Mouse (Mus musculus) bone marrow macrophage, adult 2 months (primary cell): ENCODE results near the gene Fam19a3. TPM values are rescaled to one million over a fixed set of nuclear protein-coding genes. Genes with fewer than 3 reads are reported as not detected.
A peak's percentile ranks its signal among the peaks of the same experiment; 100 is the strongest.

Experiments
- H3K27ac ChIP-seq: 2 replicates; pipeline ENCODE4 v1.5.1; 2012; ENCODE audit warnings: low read depth, low read length; ENCODE audit not compliant: insufficient read depth
- H3K4me1 ChIP-seq: 2 replicates; pipeline ENCODE4 v1.6.1; 2012; ENCODE audit warnings: low read length; ENCODE audit not compliant: control insufficient read depth, insufficient read depth
- H3K4me3 ChIP-seq: 2 replicates; pipeline ENCODE4 v1.5.1; 2012; ENCODE audit warnings: mild to moderate bottlenecking, low read length, moderate library complexity; ENCODE audit not compliant: insufficient read depth
- CTCF ChIP-seq: IDR thresholded peaks from 2 replicates; pipeline ENCODE4 v1.5.1; 2012; ENCODE audit warnings: low read depth, mild to moderate bottlenecking, low read length, moderate library complexity
- POLR2A ChIP-seq: IDR thresholded peaks from 2 replicates; pipeline ENCODE4 v1.6.1; 2012; ENCODE audit warnings: mild to moderate bottlenecking, low read depth, low read length, borderline replicate concordance
- polyA plus RNA-seq: library from polyadenylated mRNA; stranded (reverse); fragments of >200 nt; gene quantifications from 2 replicates; pipeline ENCODE4 v1.2.4, GENCODE M21; 2012; ENCODE audit not compliant: missing spikeins, insufficient read depth, insufficient read length

Gene Fam19a3
- polyA plus RNA-seq, 1 experiment, result 0.21 TPM

DNA sequence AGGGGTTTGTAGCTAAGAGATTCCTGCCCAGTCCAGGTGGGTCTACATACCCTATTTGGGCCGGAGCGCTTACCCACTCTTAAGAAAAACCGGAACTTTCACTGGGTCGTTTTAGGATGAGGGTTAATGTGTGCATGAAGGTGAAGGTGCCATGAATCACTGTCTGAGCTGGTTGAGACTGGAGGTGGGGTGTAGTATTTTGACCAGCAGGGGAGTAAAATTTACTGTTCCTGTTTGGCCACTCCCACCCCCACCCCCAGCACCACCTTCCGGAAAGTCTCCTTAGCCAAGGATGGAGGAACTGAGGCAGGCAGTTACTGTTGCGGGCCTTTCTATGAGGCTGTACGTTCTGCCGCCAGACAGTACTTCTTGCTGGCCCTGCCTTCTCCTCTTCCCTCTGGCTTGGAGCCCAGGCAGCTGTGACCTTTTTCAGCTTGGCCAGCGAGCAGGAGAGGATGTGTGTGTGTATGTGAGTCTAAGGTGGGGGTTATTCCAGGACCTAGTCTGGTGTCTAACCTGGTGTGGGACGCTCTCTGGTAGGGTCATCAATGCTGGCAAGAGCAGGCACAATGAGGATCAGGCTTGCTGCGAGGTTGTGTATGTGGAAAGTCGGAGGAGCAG lies 531 bp upstream of the Fam19a3 start:
- TF ChIP-seq POLR2A (no peak), CTCF (no peak)
- H3K4me3 ChIP-seq, result peak overlapping the region; percentile 58
- H3K4me1 ChIP-seq, result peaks cover 2% of the 10 kb centered on the region; the same call in 1 of the 2 replicates
- no peak overlapping the region for H3K27ac ChIP-seq

GRCm38 (mm10) chr3:104780561-104781420 lies 849 bp downstream of the Fam19a3 start, which contains the start of gene Ppm1j:
Gene Ppm1j (plus strand): TSS chr3:104781056.
- H3K4me3 ChIP-seq, result peak within 1 kb of the TSS; percentile 58
- TF ChIP-seq CTCF, result no peak
- no peak for TF ChIP-seq POLR2A
- peaks cover 2% of the 10 kb centered on the region; the same call in 1 of the 2 replicates for H3K4me1 ChIP-seq
- no peak within 1 kb of the TSS for H3K27ac ChIP-seq

GRCm38 (mm10) chr3:104779949-104780348 lies 1.7 kb downstream of the Fam19a3 start:
- H3K27ac ChIP-seq, result no peak overlapping the region
- H3K4me1 ChIP-seq, result peaks cover 2% of the 10 kb centered on the region; the same call in 1 of the 2 replicates
- no peak overlapping the region for H3K4me3 ChIP-seq
- no peak for TF ChIP-seq POLR2A
- peak; percentile 99 for TF ChIP-seq CTCF

DNA sequence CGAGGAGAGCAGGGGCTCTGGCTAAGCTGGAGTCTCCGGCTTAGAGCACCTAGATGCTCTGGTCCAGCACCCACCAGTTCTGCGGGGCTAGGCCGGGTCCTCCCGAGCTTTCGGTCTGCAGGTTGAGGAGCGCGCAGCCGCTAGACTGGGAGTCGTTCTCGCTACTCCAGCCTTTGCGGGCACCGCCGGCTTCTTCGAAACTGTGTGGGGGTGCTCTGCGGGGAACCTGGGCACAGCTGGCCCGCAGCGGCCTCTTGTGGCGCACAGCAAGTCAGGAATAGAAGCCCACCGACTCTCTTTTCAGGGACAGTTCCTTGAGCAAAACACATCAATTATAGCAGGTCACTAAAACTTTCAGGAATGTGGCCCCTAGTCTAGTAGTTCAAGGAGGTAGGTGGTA lies 4.3 kb downstream of the Fam19a3 start:
- TF ChIP-seq CTCF, result peak; percentile 17; the same call in 1 of the 2 replicates
- TF ChIP-seq POLR2A, result no peak
- no peak overlapping the region for H3K27ac ChIP-seq
- no peak overlapping the region; the same call in 1 of the 2 replicates for H3K4me3 ChIP-seq
- peaks cover 2% of the 10 kb centered on the region; the same call in 1 of the 2 replicates for H3K4me1 ChIP-seq

GRCm38 (mm10) chr3:104773301-104773700 lies 8.3 kb downstream of the Fam19a3 start:
- Histone ChIP-seq H3K4me1 (no peaks in the 10 kb centered on the region), H3K27ac (no peak overlapping the region), H3K4me3 (no peak overlapping the region)
- TF ChIP-seq POLR2A, result no peak
- TF ChIP-seq CTCF, result no peak

DNA sequence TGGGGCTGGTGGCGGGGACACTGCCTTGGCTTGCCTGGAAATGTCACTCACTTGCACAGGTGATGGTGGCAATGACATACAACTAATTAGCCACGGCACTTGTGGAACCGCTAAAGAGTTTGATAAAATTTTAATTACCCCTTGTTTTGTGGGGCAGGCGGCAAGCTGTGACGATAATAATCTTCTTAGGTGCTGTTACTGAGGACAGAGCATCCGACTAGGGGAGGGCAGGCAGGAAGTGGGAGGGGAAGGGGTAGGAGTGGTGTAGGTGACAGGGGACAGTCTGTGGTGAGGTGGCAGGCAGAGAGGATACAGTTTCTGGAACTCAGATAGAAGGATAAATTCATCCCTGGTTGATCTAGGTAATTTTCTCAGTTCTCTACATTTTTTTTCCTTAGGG lies 10.2 kb downstream of the Fam19a3 start:
- H3K4me1 ChIP-seq, result peaks cover 11% of the 10 kb centered on the region
- TF ChIP-seq CTCF, result no peak
- TF ChIP-seq POLR2A, result no peak
- no peak overlapping the region for H3K4me3 ChIP-seq
- H3K27ac ChIP-seq, result no peak overlapping the region

DNA sequence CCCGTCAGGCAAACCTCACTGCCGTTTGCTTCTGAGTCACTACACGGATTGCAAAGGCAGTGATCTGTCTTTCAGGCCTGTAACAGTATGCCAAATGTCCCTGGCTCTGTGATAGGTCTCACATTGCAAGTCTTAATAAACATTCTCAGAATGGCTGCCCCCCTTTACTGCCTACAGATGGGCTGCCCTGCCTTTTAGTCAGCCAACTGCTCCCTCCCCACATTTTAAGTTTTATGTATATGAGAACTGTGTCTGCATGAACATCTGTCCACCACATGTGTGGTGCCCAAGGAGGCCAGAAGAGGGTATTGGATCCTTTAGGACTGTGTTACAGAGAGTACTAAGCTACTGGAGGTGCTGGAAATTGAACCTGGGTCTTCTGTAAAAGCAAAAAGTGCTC lies 10.7 kb downstream of the Fam19a3 start:
- Histone ChIP-seq H3K4me3 (no peak overlapping the region), H3K27ac (no peak overlapping the region), H3K4me1 (peaks cover 11% of the 10 kb centered on the region)
- TF ChIP-seq CTCF (no peak), POLR2A (no peak)

GRCm38 (mm10) chr3:104770035-104770434 lies 11.6 kb downstream of the Fam19a3 start:
- Histone ChIP-seq H3K4me1 (peaks cover 11% of the 10 kb centered on the region), H3K4me3 (no peak overlapping the region), H3K27ac (no peak overlapping the region)
- peak; percentile 36; the same call in 1 of the 2 replicates for TF ChIP-seq CTCF
- TF ChIP-seq POLR2A, result no peak

GRCm38 (mm10) chr3:104769135-104769534 lies 12.5 kb downstream of the Fam19a3 start:
- TF ChIP-seq POLR2A, result no peak
- TF ChIP-seq CTCF, result no peak
- Histone ChIP-seq H3K4me1 (peaks cover 11% of the 10 kb centered on the region), H3K27ac (no peak overlapping the region), H3K4me3 (no peak overlapping the region)

DNA sequence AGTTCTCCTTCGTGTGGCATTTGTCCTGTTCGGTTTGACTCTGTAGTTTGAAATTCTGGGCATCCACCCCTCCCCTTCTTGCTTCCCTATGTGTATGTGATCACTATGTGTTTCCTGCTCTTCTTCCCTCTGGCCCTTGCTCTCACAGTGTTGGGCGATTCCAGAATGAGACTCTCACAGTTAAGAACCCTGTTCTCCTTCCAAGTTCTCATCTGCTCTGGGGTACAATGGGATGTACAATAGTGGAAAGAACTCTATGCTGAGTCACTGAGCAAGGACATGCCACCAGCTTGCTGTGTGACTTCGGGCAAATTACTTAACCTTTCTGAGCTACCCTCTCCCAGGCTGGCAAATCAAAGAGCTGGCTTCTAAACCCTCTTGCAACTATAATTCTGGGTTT lies 13.9 kb downstream of the Fam19a3 start:
- no peak for TF ChIP-seq CTCF
- TF ChIP-seq POLR2A, result no peak
- Histone ChIP-seq H3K4me3 (no peak overlapping the region), H3K27ac (peak overlapping the region; percentile 75), H3K4me1 (peaks cover 11% of the 10 kb centered on the region)
